8 mouse cellular contexts compared by ENCODE assay signal in the genomic region with DNA sequence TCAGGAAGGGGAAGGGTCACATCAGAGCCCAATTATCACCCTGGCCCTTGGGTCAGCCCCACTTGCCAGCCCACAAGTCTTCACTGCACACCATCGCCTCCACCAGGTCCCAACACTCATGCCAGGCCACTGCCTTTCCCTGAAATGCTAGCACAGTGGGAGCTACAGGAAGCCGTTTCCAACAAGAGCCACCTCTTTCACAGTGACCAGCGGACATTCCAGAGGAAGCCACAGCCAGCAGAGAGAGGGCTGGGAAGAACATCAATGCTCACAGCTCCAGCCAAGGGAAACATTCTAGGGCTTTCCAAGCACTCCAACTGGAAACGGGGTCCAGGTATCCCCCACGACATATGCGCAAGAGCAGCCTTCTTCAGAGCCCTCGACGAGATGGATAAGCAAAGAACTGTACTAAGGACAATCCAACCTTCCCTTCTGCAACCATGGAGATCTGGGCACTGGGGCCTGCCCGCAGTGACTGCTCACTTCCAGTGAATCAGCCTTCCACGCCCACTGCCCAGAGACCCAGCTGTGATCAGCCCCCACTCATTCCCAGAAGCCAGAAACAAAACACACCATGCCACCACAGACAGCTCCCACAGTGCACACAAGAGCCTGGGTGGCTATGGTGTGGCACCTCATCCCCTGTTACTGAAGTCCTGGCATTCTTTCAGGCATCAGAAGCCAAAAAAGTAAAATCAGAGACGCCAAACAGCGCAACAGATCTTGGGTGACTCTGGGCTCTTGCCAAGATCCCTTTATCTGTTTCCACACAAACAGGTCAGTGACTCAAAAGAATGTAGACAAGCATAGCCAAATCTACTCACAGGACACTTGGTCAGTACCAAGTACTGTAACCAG. TPM values are rescaled to one million over a fixed set of nuclear protein-coding genes. Genes with fewer than 3 reads are reported as not detected.
DNase-seq lines count a peak whose midpoint lies in the region; ATAC-seq and TF ChIP-seq lines count a peak whose summit lies in the region.

No protein-coding gene starts in this region.

- TF ChIP-seq CTCF in layer of hippocampus, adult 2 months (conservative IDR thresholded peaks at IDR 0.05) = no peak
- no peak for TF ChIP-seq CTCF in Patski (IDR thresholded peaks at IDR 0.05)
- no peak for TF ChIP-seq CTCF in kidney, adult 2 months (conservative IDR thresholded peaks at IDR 0.05; ENCODE audit: insufficient read depth, insufficient read length, low read depth, low read length)

- H3K27me3 ChIP-seq in Patski = no peaks in the 10 kb centered on the region
- no peaks in the 10 kb centered on the region for H3K27me3 ChIP-seq in kidney, adult 2 months (replicated peaks; ENCODE audit: control insufficient read depth, insufficient read depth, low read length)

- H3K36me3 ChIP-seq in kidney, adult 2 months (ENCODE audit: control insufficient read depth, insufficient read depth, low read length) = no peaks in the 10 kb centered on the region

- POLR2A ChIA-PET in Patski (lab: Charles Lee) = interaction anchor here (0.7 to 1.5 kb wide), 3 partner anchors 9 to 121 kb away, joined by 3 to 6 read pairs (median 5); no protein-coding TSS in a partner anchor

- in situ Hi-C loops in Patski (cut with MboI; ENCODE audit: low pct_unique_long_range_greater_than_20kb) = loop anchor here (5.0 kb wide), 2 partner anchors 44 to 79 kb away; no protein-coding TSS in a partner anchor

- peaks cover 83% of the 10 kb centered on the region for H3K4me1 ChIP-seq in kidney, adult 2 months (ENCODE audit: control insufficient read depth, insufficient read depth, low read length)

- ATAC-seq in Patski = peak; percentile 64
- 0 out of 2 replicates have a peak, but pooled peaks have one; percentile 0 for ATAC-seq in megakaryocyte progenitor cell, adult 5-6 weeks (replicated peaks; ENCODE audit: poor library complexity)

- no peak for TF ChIP-seq POLR2A in kidney, adult 2 months (IDR thresholded peaks at IDR 0.05; ENCODE audit: low read depth, low read length)

- peak overlapping the region; percentile 28 for H3K4me3 ChIP-seq in layer of hippocampus, adult 2 months
- no peak overlapping the region for H3K4me3 ChIP-seq in kidney, adult 2 months (ENCODE audit: insufficient read depth, low read depth, low read length)

- DNase-seq in layer of hippocampus, adult 2 months (ENCODE audit: low spot score in 2 of 2) = no peak
- DNase-seq in layer of hippocampus, postnatal 10 days (ENCODE audit: low spot score in 2 of 2) = no peak
- peak; percentile 88 for DNase-seq in Patski (ENCODE audit: low read depth, low spot score)
- peak; percentile 79 to 84 for DNase-seq in heart, adult 18-20 months
- DNase-seq in kidney, adult 2 months = peak; percentile 66
- no peak for DNase-seq in urinary bladder, postnatal 4 days (ENCODE audit: low spot score in 2 of 2)
- DNase-seq in urinary bladder, adult 18-20 months (ENCODE audit: low spot score in 2 of 2) = no peak

- H3K27ac ChIP-seq in layer of hippocampus, adult 2 months = peak overlapping the region; percentile 77
- H3K27ac ChIP-seq in kidney, adult 2 months (ENCODE audit: insufficient read depth, low read depth, low read length) = peak overlapping the region; percentile 3; the same call in 1 of the 2 replicates

- WGBS in kidney, adult 2 months = 33% methylated on average over 12 of the region's 12 CpGs

- CTCF ChIA-PET in Patski (lab: Charles Lee) = no interaction called here

RNA-seq across cellular contexts. Expression of gene Ski, which starts 6.4 kb away (rescaled TPM):
- total RNA-seq in layer of hippocampus, adult 2 months (2021) = 100 to 1,000 TPM; 128 to 136 TPM
- 100 to 1,000 TPM; 118 TPM for total RNA-seq in layer of hippocampus, postnatal 10 days (2021)
- polyA plus RNA-seq in Patski (2021) = 59.8 TPM
- 10 to 100 TPM; 48.6 to 50.2 TPM for total RNA-seq in heart, adult 18-20 months (2021)
- 40.4 and 43.9 TPM in 2 replicates for polyA plus RNA-seq in kidney, adult 2 months (2012; rRNA removed)
- total RNA-seq in megakaryocyte progenitor cell, adult 5-6 weeks (2015) = 16.9 and 19.7 TPM in 2 replicates
- 5.0 and 5.7 TPM in 2 replicates for total RNA-seq in megakaryocyte progenitor cell, adult 5-6 weeks (2017)

RNA-seq across cellular contexts. Expression of gene Faap20, which starts 33.6 kb away (rescaled TPM):
- total RNA-seq in layer of hippocampus, adult 2 months (2021) = 10 to 100 TPM; 29.2 to 34.3 TPM
- 10 to 100 TPM; 22.2 to 24.3 TPM for total RNA-seq in layer of hippocampus, postnatal 10 days (2021)
- 25.5 TPM for polyA plus RNA-seq in Patski (2021)
- 10 to 100 TPM; 19.2 to 20.3 TPM for total RNA-seq in heart, adult 18-20 months (2021)
- polyA plus RNA-seq in kidney, adult 2 months (2012; rRNA removed) = 68.9 and 75.5 TPM in 2 replicates
- total RNA-seq in megakaryocyte progenitor cell, adult 5-6 weeks (2015) = 28.6 and 46.3 TPM in 2 replicates
- 14.2 and 17.6 TPM in 2 replicates for total RNA-seq in megakaryocyte progenitor cell, adult 5-6 weeks (2017)

Comparison
In these comparisons a context has a peak if more than half of its experiments do, and no peak if none do; other contexts are left out.
1. DNase-seq: peak in Patski (single experiment), heart, adult 18-20 months (2 of 2) and kidney, adult 2 months (single experiment); none in layer of hippocampus, adult 2 months (0 of 2), layer of hippocampus, postnatal 10 days (0 of 2), urinary bladder, postnatal 4 days (0 of 2) and urinary bladder, adult 18-20 months (0 of 2).